Mouse (Mus musculus) midbrain, embryonic 16.5 days (tissue): ENCODE data around the gene Slc5a11. TPM values are rescaled to one million over a fixed set of nuclear protein-coding genes. Genes with fewer than 3 reads are reported as not detected.

Experiments
- ATAC-seq: fragments of 200-750 bp; cut with Nextera tagmentation; 2 replicates; pipeline ENCODE4 v1.8.0; 2017; ENCODE audit warnings: moderate TSS enrichment
- H3K27ac ChIP-seq: fragments of 300-500 bp; sonication (generic); 2 replicates; pipeline ENCODE4 v1.5.1; 2014; ENCODE audit warnings: mild to moderate bottlenecking, low read length, mixed read lengths
- H3K27me3 ChIP-seq: fragments of 300-500 bp; sonication (generic); 2 replicates; pipeline ENCODE4 v1.6.1; 2014; ENCODE audit warnings: low read depth, low read length, mixed read lengths; ENCODE audit not compliant: control insufficient read depth, insufficient read depth
- H3K36me3 ChIP-seq: fragments of 300-500 bp; sonication (generic); 2 replicates; pipeline ENCODE4 v1.6.1; 2014; ENCODE audit warnings: mild to moderate bottlenecking, low read length, moderate library complexity, mixed read lengths; ENCODE audit not compliant: control insufficient read depth, insufficient read depth
- H3K4me1 ChIP-seq: fragments of 300-500 bp; sonication (generic); 2 replicates; pipeline ENCODE4 v1.6.1; 2014; ENCODE audit warnings: mild to moderate bottlenecking, low read length, mixed read lengths; ENCODE audit not compliant: control insufficient read depth, insufficient read depth
- H3K4me2 ChIP-seq: fragments of 300-500 bp; sonication (generic); 2 replicates; pipeline ENCODE4 v1.6.1; 2014; ENCODE audit warnings: mild to moderate bottlenecking, low read length, mixed read lengths
- H3K4me3 ChIP-seq: fragments of 300-500 bp; sonication (generic); 2 replicates; pipeline ENCODE4 v1.5.1; 2014; ENCODE audit warnings: low read depth, mild to moderate bottlenecking, low read length, moderate library complexity, mixed read lengths
- H3K9ac ChIP-seq: fragments of 300-500 bp; sonication (generic); 2 replicates; pipeline ENCODE4 v1.6.1; 2014; ENCODE audit warnings: low read depth, low read length, mixed read lengths
- H3K9me3 ChIP-seq: fragments of 300-500 bp; sonication (generic); replicated peaks from 2 replicates; pipeline ENCODE4 v1.6.1; 2014; ENCODE audit warnings: mild to moderate bottlenecking, low read length, mixed read lengths; ENCODE audit not compliant: control insufficient read depth, poor library complexity, severe bottlenecking
- WGBS: fragments of 180-500 bp; shearing (Covaris S2); extraction: QIAGEN DNeasy Blood & Tissue Kit; methylation state at CpG from one replicate; pipeline ENCODE4 v1.1.7; 2014; 5-methylcytosine and 5-hydroxymethylcytosine counted together
- polyA plus RNA-seq: library from polyadenylated mRNA; unstranded; fragments of >200 nt; fragmentation: Nextera tagmentation; extraction: Ambion mirVana; gene quantifications from 2 replicates; pipeline ENCODE4 v1.2.1, GENCODE M21; 2015

The Slc5a11 gene
- polyA plus RNA-seq, 1 experiment from 2014 or later, result 0.30 TPM

GRCm38 (mm10) chr7:123188462-123188861 lies 26.1 kb upstream of the Slc5a11 start:
- H3K4me3 ChIP-seq, result no peak overlapping the region

GRCm38 (mm10) chr7:123189762-123190161 lies 24.8 kb upstream of the Slc5a11 start:
- Histone ChIP-seq H3K4me1 (no peaks in the 10 kb centered on the region), H3K27me3 (no peaks in the 10 kb centered on the region), H3K36me3 (peaks cover 68% of the 10 kb centered on the region), H3K27ac (no peak overlapping the region), H3K4me2 (no peak overlapping the region), H3K4me3 (no peak overlapping the region), H3K9me3 (no peaks in the 10 kb centered on the region), H3K9ac (no peak overlapping the region)
- ATAC-seq, result no peak
- 98% methylated on average over 8 of the region's 8 CpGs for WGBS

More at GRCm38 (mm10) chr7:123188462-123188861, 26.1 kb upstream of the Slc5a11 start:
- H3K27me3 ChIP-seq, result no peaks in the 10 kb centered on the region
- H3K27ac ChIP-seq, result no peak overlapping the region
- no peaks in the 10 kb centered on the region for H3K4me1 ChIP-seq
- H3K9me3 ChIP-seq, result no peaks in the 10 kb centered on the region
- ATAC-seq, result no peak
- H3K36me3 ChIP-seq, result peaks cover 73% of the 10 kb centered on the region
- 89% methylated on average over 3 of the region's 3 CpGs for WGBS
- H3K4me2 ChIP-seq, result no peak overlapping the region
- no peak overlapping the region for H3K9ac ChIP-seq

- H3K9me3 ChIP-seq, result no peaks in the 10 kb centered on the region
- 0 out of 2 replicates have a peak, but pooled peaks have one; percentile 21 for ATAC-seq
- no peaks in the 10 kb centered on the region for H3K4me1 ChIP-seq
- no peak overlapping the region for H3K4me2 ChIP-seq
- no peak overlapping the region for H3K9ac ChIP-seq
- peaks cover 56% of the 10 kb centered on the region for H3K36me3 ChIP-seq
- H3K27me3 ChIP-seq, result no peaks in the 10 kb centered on the region
- H3K27ac ChIP-seq, result no peak overlapping the region
- WGBS, result 95% methylated on average over 5 of the region's 5 CpGs
- H3K4me3 ChIP-seq, result no peak overlapping the region
These were observed 22.8 kb upstream of the Slc5a11 start for GRCm38 (mm10) chr7:123191731-123192130.

GRCm38 (mm10) chr7:123193201-123193600 lies 21.4 kb upstream of the Slc5a11 start:
- H3K4me2 ChIP-seq, result no peak overlapping the region
- peaks cover 47% of the 10 kb centered on the region for H3K36me3 ChIP-seq
- H3K9ac ChIP-seq, result no peak overlapping the region
- 95% methylated on average over 12 of the region's 12 CpGs for WGBS
- no peak for ATAC-seq
- H3K9me3 ChIP-seq, result no peaks in the 10 kb centered on the region
- no peaks in the 10 kb centered on the region for H3K27me3 ChIP-seq
- no peak overlapping the region for H3K4me3 ChIP-seq
- no peak overlapping the region for H3K27ac ChIP-seq
- no peaks in the 10 kb centered on the region for H3K4me1 ChIP-seq

- Histone ChIP-seq H3K36me3 (peaks cover 35% of the 10 kb centered on the region), H3K9ac (no peak overlapping the region), H3K9me3 (no peaks in the 10 kb centered on the region), H3K27ac (no peak overlapping the region), H3K27me3 (no peaks in the 10 kb centered on the region), H3K4me1 (no peaks in the 10 kb centered on the region), H3K4me2 (no peak overlapping the region), H3K4me3 (no peak overlapping the region)
- WGBS, result 92% methylated on average over 8 of the region's 8 CpGs
- ATAC-seq, result no peak
These were observed 19.9 kb upstream of the Slc5a11 start for GRCm38 (mm10) chr7:123194696-123195095.

- ATAC-seq, result no peak
- Histone ChIP-seq H3K9me3 (no peaks in the 10 kb centered on the region), H3K9ac (no peak overlapping the region), H3K27me3 (no peaks in the 10 kb centered on the region), H3K27ac (no peak overlapping the region), H3K4me2 (no peak overlapping the region), H3K36me3 (peaks cover 25% of the 10 kb centered on the region), H3K4me1 (no peaks in the 10 kb centered on the region), H3K4me3 (no peak overlapping the region)
- WGBS, result 94% methylated on average over 5 of the region's 5 CpGs
These were observed 18.1 kb upstream of the Slc5a11 start for GRCm38 (mm10) chr7:123196432-123196831.

- no peak for ATAC-seq
- H3K4me2 ChIP-seq, result no peak overlapping the region
- 80% methylated on average over 10 of the region's 10 CpGs for WGBS
- no peaks in the 10 kb centered on the region for H3K27me3 ChIP-seq
- H3K4me1 ChIP-seq, result no peaks in the 10 kb centered on the region
- no peaks in the 10 kb centered on the region for H3K9me3 ChIP-seq
- H3K4me3 ChIP-seq, result no peak overlapping the region
- no peak overlapping the region for H3K9ac ChIP-seq
- no peak overlapping the region for H3K27ac ChIP-seq
- peaks cover 5% of the 10 kb centered on the region; the same call in 1 of the 2 replicates for H3K36me3 ChIP-seq
These were observed 15.9 kb upstream of the Slc5a11 start for GRCm38 (mm10) chr7:123198695-123199094.

GRCm38 (mm10) chr7:123199151-123199550 lies 15.4 kb upstream of the Slc5a11 start:
- Histone ChIP-seq H3K27ac (no peak overlapping the region), H3K36me3 (peaks cover 5% of the 10 kb centered on the region; the same call in 1 of the 2 replicates), H3K4me2 (no peak overlapping the region), H3K9ac (no peak overlapping the region), H3K4me3 (no peak overlapping the region), H3K4me1 (no peaks in the 10 kb centered on the region), H3K9me3 (no peaks in the 10 kb centered on the region), H3K27me3 (no peaks in the 10 kb centered on the region)
- no peak for ATAC-seq
- WGBS, result 83% methylated on average over 3 of the region's 3 CpGs

- Histone ChIP-seq H3K36me3 (peaks cover 3% of the 10 kb centered on the region; the same call in 1 of the 2 replicates), H3K4me3 (no peak overlapping the region), H3K9me3 (no peaks in the 10 kb centered on the region), H3K27me3 (no peaks in the 10 kb centered on the region), H3K4me2 (no peak overlapping the region), H3K9ac (no peak overlapping the region), H3K4me1 (no peaks in the 10 kb centered on the region), H3K27ac (no peak overlapping the region)
- no peak for ATAC-seq
- 94% methylated on average over 15 of the region's 15 CpGs for WGBS
These were observed 14.8 kb upstream of the Slc5a11 start for GRCm38 (mm10) chr7:123199656-123200206.
